Mouse (Mus musculus) CH12.LX (cell line): ENCODE measurements around the gene Slc23a2. TPM values are rescaled to one million over a fixed set of nuclear protein-coding genes. Genes with fewer than 3 reads are reported as not detected.
A peak's percentile ranks its signal among the peaks of the same experiment; 100 is the strongest.

Source experiments
- DNase-seq: peaks from one replicate; pipeline ENCODE4 v3.0.0-alpha.2; 2013; ENCODE audit errors: extremely low read depth
- H3K27ac ChIP-seq: 2 replicates; pipeline ENCODE4 v1.5.1; 2012; ENCODE audit warnings: low read depth, mild to moderate bottlenecking, control low read depth, moderate library complexity; ENCODE audit not compliant: insufficient read depth
- H3K27me3 ChIP-seq: replicated peaks from 2 replicates; pipeline ENCODE3; 2012; ENCODE audit warnings: inconsistent platforms
- H3K36me3 ChIP-seq, 2 experiments: replicated peaks in 1 of 2; 2 replicates each; pipeline versions ENCODE3 to v1.6.1; 2012; ENCODE audit warnings: inconsistent platforms in 1 of 2, low read length in 1 of 2, mild to moderate bottlenecking in 1 of 2, mixed read lengths in 1 of 2, moderate library complexity in 1 of 2; ENCODE audit not compliant: control insufficient read depth in 1 of 2, insufficient read depth in 1 of 2
- H3K4me1 ChIP-seq, 2 experiments: 2 replicates each; pipeline ENCODE4 v1.6.1; 2012; ENCODE audit warnings: inconsistent platforms in 1 of 2, moderate library complexity in 1 of 2; ENCODE audit not compliant: insufficient read depth in 2 of 2, control insufficient read depth in 1 of 2
- H3K4me2 ChIP-seq: 2 replicates; pipeline ENCODE4 v1.6.1; 2012; ENCODE audit warnings: low read depth, mild to moderate bottlenecking, control low read depth; ENCODE audit not compliant: poor library complexity, insufficient read depth, severe bottlenecking
- H3K4me3 ChIP-seq, 3 experiments: fragments of 150-350 bp in 1 of 3; sonication (generic) in 1 of 3; replicated peaks in 1 of 3; 2 replicates each; pipeline versions ENCODE3 to v1.5.1; 2011 to 2012; ENCODE audit warnings: low read depth in 2 of 3, low read length in 2 of 3, mild to moderate bottlenecking in 2 of 3, moderate library complexity in 2 of 3, control low read depth in 1 of 3, improper control_type of control experiment in 1 of 3, inconsistent platforms in 1 of 3, mixed read lengths in 1 of 3; ENCODE audit not compliant: poor library complexity in 1 of 3
- H3K79me2 ChIP-seq: replicated peaks from 2 replicates; pipeline ENCODE4 v1.6.1; 2012; ENCODE audit warnings: mild to moderate bottlenecking, moderate library complexity; ENCODE audit not compliant: control insufficient read depth, poor library complexity, insufficient read depth, severe bottlenecking; ENCODE audit errors: extremely low read depth
- H3K9ac ChIP-seq: 2 replicates; pipeline ENCODE4 v1.6.1; 2012; ENCODE audit warnings: low read depth, mild to moderate bottlenecking, control low read depth, moderate library complexity; ENCODE audit not compliant: insufficient read depth
- H3K9me3 ChIP-seq: replicated peaks from 2 replicates; pipeline ENCODE3; 2012; ENCODE audit warnings: low read length, inconsistent platforms, mixed read lengths
- CTCF ChIP-seq, 2 experiments: IDR thresholded peaks in 1 of 2; conservative IDR thresholded peaks in 1 of 2; 2 replicates each; pipeline ENCODE4 v1.5.1; 2011 to 2012; ENCODE audit warnings: low read depth in 2 of 2, low read length in 2 of 2, improper control_type of control experiment in 1 of 2, inconsistent platforms in 1 of 2, mild to moderate bottlenecking in 1 of 2, moderate library complexity in 1 of 2
- ETS1 ChIP-seq: conservative IDR thresholded peaks from 2 replicates; pipeline ENCODE4 v1.6.1; 2012; ENCODE audit warnings: low read depth, mild to moderate bottlenecking, inconsistent platforms, low read length, improper control_type of control experiment, moderate library complexity
- GABPA ChIP-seq: IDR thresholded peaks from 2 replicates; pipeline ENCODE4 v1.6.1; 2012; ENCODE audit warnings: low read depth, low read length, improper control_type of control experiment, inconsistent platforms; ENCODE audit not compliant: insufficient replicate concordance
- HCFC1 ChIP-seq: IDR thresholded peaks from 2 replicates; pipeline ENCODE4 v1.6.1; 2012; ENCODE audit warnings: low read depth, mild to moderate bottlenecking, inconsistent platforms, low read length, improper control_type of control experiment
- IRF4 ChIP-seq: IDR thresholded peaks from 2 replicates; pipeline ENCODE4 v1.6.1; 2014; ENCODE audit warnings: low read depth, mild to moderate bottlenecking, inconsistent platforms, low read length, improper control_type of control experiment
- JUND ChIP-seq: conservative IDR thresholded peaks from 2 replicates; pipeline ENCODE4 v1.6.1; 2011; ENCODE audit warnings: low read depth, low read length, improper control_type of control experiment
- KAT2A ChIP-seq: IDR thresholded peaks from 2 replicates; pipeline ENCODE4 v1.6.1; 2012; ENCODE audit warnings: low read length, improper control_type of control experiment, inconsistent platforms; ENCODE audit not compliant: insufficient replicate concordance
- MAX ChIP-seq: IDR thresholded peaks from 2 replicates; pipeline ENCODE4 v1.6.1; 2011; ENCODE audit warnings: low read length, improper control_type of control experiment
- MEF2A ChIP-seq: IDR thresholded peaks from 2 replicates; pipeline ENCODE4 v1.6.1; 2014; ENCODE audit warnings: low read depth, mild to moderate bottlenecking, inconsistent platforms, low read length, improper control_type of control experiment, borderline replicate concordance
- MYC ChIP-seq: IDR thresholded peaks from 2 replicates; pipeline ENCODE4 v1.6.1; 2011; ENCODE audit warnings: low read depth, mild to moderate bottlenecking, improper control_type of control experiment, low read length
- NELFE ChIP-seq: IDR thresholded peaks from 2 replicates; pipeline ENCODE4 v1.6.1; 2011; ENCODE audit warnings: low read depth, low read length, improper control_type of control experiment
- POLR2A ChIP-seq: IDR thresholded peaks from 2 replicates; pipeline ENCODE4 v1.6.1; 2011; ENCODE audit warnings: low read depth, mild to moderate bottlenecking, improper control_type of control experiment, low read length
- POLR2AphosphoS2 ChIP-seq: IDR thresholded peaks from 2 replicates; pipeline ENCODE4 v1.6.1; 2011; ENCODE audit warnings: low read depth, low read length, improper control_type of control experiment
- RAD21 ChIP-seq: IDR thresholded peaks from 2 replicates; pipeline ENCODE4 v1.6.1; 2011; ENCODE audit warnings: low read depth, mild to moderate bottlenecking, low read length, improper control_type of control experiment, moderate library complexity
- RCOR1 ChIP-seq: conservative IDR thresholded peaks from 2 replicates; pipeline ENCODE4 v1.6.1; 2012; ENCODE audit warnings: low read depth, mild to moderate bottlenecking, inconsistent platforms, low read length, improper control_type of control experiment
- SMC3 ChIP-seq: IDR thresholded peaks from 2 replicates; pipeline ENCODE4 v1.6.1; 2011; ENCODE audit warnings: low read depth, low read length, improper control_type of control experiment
- TCF12 ChIP-seq: IDR thresholded peaks from 2 replicates; pipeline ENCODE4 v1.6.1; 2014; ENCODE audit warnings: low read depth, mild to moderate bottlenecking, inconsistent platforms, low read length, improper control_type of control experiment
- UBTF ChIP-seq: IDR thresholded peaks from 2 replicates; pipeline ENCODE4 v1.6.1; 2012; ENCODE audit warnings: low read depth, mild to moderate bottlenecking, inconsistent platforms, low read length, improper control_type of control experiment, moderate library complexity
- USF1 ChIP-seq: IDR thresholded peaks from 2 replicates; pipeline ENCODE4 v1.6.1; 2014; ENCODE audit warnings: low read depth, mild to moderate bottlenecking, inconsistent platforms, low read length, improper control_type of control experiment
- USF2 ChIP-seq: conservative IDR thresholded peaks from 2 replicates; pipeline ENCODE4 v1.6.1; 2011; ENCODE audit warnings: low read depth, low read length, improper control_type of control experiment
- ZC3H11A ChIP-seq: IDR thresholded peaks from 2 replicates; pipeline ENCODE4 v1.6.1; 2012; ENCODE audit warnings: low read depth, mild to moderate bottlenecking, inconsistent platforms, low read length, improper control_type of control experiment
- ZKSCAN1 ChIP-seq: IDR thresholded peaks from 2 replicates; pipeline ENCODE4 v1.6.1; 2012; ENCODE audit warnings: low read depth, inconsistent platforms, low read length, improper control_type of control experiment, borderline replicate concordance
- dilution Hi-C: fragments of 300-500 bp; cut with MboI; formaldehyde crosslinking; loops from 2 replicates; pipeline ENCODE4 v1.14.3; 2020; ENCODE audit warnings: low sequenced_read_pairs; ENCODE audit not compliant: extremely low pct_unique_long_range_greater_than_20kb, extremely low pct_ligation_motif_present
- in situ Hi-C: fragments of 300-500 bp; cut with MboI; formaldehyde crosslinking; loops from 3 replicates; pipeline ENCODE4 v1.14.3; 2019; ENCODE audit warnings: low sequenced_read_pairs, low pct_ligation_motif_present, low pct_unique_long_range_greater_than_20kb, mixed read lengths
- polyA plus RNA-seq: library from polyadenylated mRNA; unstranded; fragments of >175 nt; gene quantifications from 2 replicates; pipeline ENCODE4 v1.2.1, GENCODE M21; 2012; ENCODE audit warnings: low read depth; ENCODE audit not compliant: insufficient read length
- total RNA-seq, 2 experiments: library from RNA; depleted of rRNA; stranded (reverse); fragments of 300-350 nt in 1 of 2; fragments of >200 nt in 1 of 2; gene quantifications; 2 replicates each; pipeline ENCODE4 v1.2.3; 2012 to 2014

The Slc23a2 gene
- total and polyA plus RNA-seq, 3 experiments: 10.6 to 21.7 (median 13.4) TPM

DNA sequence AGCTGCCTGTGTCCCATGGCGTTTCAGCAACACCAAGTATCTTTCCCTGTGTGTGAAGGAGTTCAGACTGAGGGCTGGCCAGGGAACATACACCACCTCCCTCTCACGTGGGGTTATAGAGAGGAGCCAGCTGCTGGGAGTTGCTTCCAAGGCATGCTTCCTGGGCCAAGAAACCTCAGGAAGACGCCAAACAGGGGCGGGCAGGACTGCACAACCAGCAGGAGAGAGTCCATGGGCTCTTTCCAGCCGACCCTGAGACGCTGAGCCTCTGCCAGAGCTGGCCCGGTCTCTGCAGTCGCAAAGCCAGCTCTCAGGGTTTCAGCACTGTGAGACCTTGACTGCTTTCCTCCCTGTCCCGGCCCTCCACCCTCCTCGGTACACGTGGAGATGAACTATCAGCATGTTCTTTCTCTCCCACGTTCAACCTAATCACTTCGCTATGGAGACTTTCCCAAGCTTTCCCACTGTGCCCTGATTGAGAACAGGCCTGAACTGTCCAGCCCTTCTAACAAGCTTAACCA lies 101.7 kb downstream of the Slc23a2 start:
- Histone ChIP-seq H3K27ac (no peak overlapping the region), H3K4me2 (no peak overlapping the region), H3K9ac (no peak overlapping the region), H3K4me3 (no peak overlapping the region), H3K9me3 (no peaks in the 10 kb centered on the region), H3K27me3 (no peaks in the 10 kb centered on the region), H3K36me3 (no peaks in the 10 kb centered on the region), H3K79me2 (no peaks in the 10 kb centered on the region), H3K4me1 (peaks cover 8 to 41% of the 10 kb centered on the region in 2 experiments)
- dilution Hi-C loops (no loop called here), in situ Hi-C loops (no loop called here)
- TF ChIP-seq SMC3 (no peak), RCOR1 (no peak), MEF2A (no peak), CTCF (conservative IDR thresholded peaks at IDR 0.05 in 1 of 2, IDR thresholded peaks at IDR 0.05 in 1 of 2; ENCODE audit: low read depth in 2 of 2, low read length in 2 of 2) (no peak), MYC (no peak), KAT2A (no peak), TCF12 (no peak), USF2 (no peak), NELFE (no peak), ZC3H11A (no peak), USF1 (no peak), HCFC1 (no peak), UBTF (no peak), RAD21 (no peak), POLR2A (no peak), MAX (no peak), JUND (no peak), ETS1 (no peak), POLR2AphosphoS2 (no peak), ZKSCAN1 (no peak)
- DNase-seq: no peak

DNA sequence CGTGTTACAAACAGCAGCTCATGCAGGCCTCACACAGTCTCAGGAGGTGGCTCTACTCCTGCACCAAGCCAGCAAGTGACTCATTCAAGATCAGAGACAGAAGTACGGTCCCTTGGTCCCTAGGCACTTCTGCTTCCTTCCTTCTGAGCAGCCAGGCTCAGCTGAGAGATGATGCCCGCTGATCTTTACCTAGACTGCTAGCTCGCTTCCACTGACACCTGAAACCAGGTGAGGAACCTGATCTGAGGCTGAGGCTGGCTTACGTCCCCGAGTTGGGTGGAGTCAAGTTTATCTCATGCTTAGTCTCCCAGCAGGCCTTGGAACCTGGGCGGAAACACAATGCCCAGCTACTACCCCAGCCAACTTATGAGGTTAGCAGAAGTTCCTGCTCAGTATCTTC lies 105.0 kb downstream of the Slc23a2 start:
- H3K27ac ChIP-seq: no peak overlapping the region
- no peak for DNase-seq
- dilution Hi-C loops (no loop called here), in situ Hi-C loops (no loop called here)
- peaks cover 7 to 49% of the 10 kb centered on the region in 2 experiments for H3K4me1 ChIP-seq
- no peaks in the 10 kb centered on the region for H3K79me2 ChIP-seq
- no peaks in the 10 kb centered on the region for H3K27me3 ChIP-seq
- no peaks in the 10 kb centered on the region for H3K9me3 ChIP-seq
- H3K36me3 ChIP-seq: no peaks in the 10 kb centered on the region
- H3K4me2 ChIP-seq: no peak overlapping the region
- no peak overlapping the region for H3K9ac ChIP-seq
- H3K4me3 ChIP-seq: no peak overlapping the region
- no peak for TF ChIP-seq MYC
- TF ChIP-seq IRF4: 0 out of 2 replicates have a peak, but pooled peaks have one; percentile 19
- 0 out of 2 replicates have a peak, but pooled peaks have one; percentile 14 for TF ChIP-seq MAX
- TF ChIP-seq GABPA: no peak
- 0 out of 2 replicates have a peak, but pooled peaks have one; percentile 10 for TF ChIP-seq TCF12
- TF ChIP-seq, all 38 proteins: peak for 3
